17 mouse cellular contexts compared by ENCODE assay signal in genomic region chr3:126994149-126994548, GRCm38 (mm10).
DNase-seq lines count a peak whose midpoint lies in the region; ATAC-seq and TF ChIP-seq lines count a peak whose summit lies in the region.
"Had no signal": no experiment of that assay in that cellular context is flagged by ENCODE, and none has a peak within 500 bp of the region (broad histone marks: within the 10 kb centered on the region; RNA-seq: fewer than 3 reads in every experiment).

No protein-coding gene starts in this region.

- no peak overlapping the region for H3K4me2 ChIP-seq in forebrain, postnatal 0 days (ENCODE audit: low read depth)
- H3K4me2 ChIP-seq in midbrain, embryonic 14.5 days (ENCODE audit: low read length) = no peak overlapping the region
- no peak overlapping the region for H3K4me2 ChIP-seq in intestine, embryonic 15.5 days (replicated peaks)
- H3K4me2 ChIP-seq: heart, embryonic 12.5 days; kidney, embryonic 15.5 days; liver, embryonic 13.5 days had no signal

- peaks cover 6% of the 10 kb centered on the region for H3K36me3 ChIP-seq in forebrain, postnatal 0 days (ENCODE audit: insufficient read depth)
- peaks cover 20% of the 10 kb centered on the region for H3K36me3 ChIP-seq in midbrain, embryonic 14.5 days (ENCODE audit: control insufficient read depth, insufficient read depth, low read length)
- H3K36me3 ChIP-seq in intestine, embryonic 15.5 days = no peaks in the 10 kb centered on the region
- H3K36me3 ChIP-seq: heart, embryonic 12.5 days; kidney, embryonic 15.5 days; limb, embryonic 10.5 days; liver, embryonic 13.5 days had no signal

- no peak overlapping the region for H3K9ac ChIP-seq in forebrain, postnatal 0 days
- no peak overlapping the region for H3K9ac ChIP-seq in midbrain, embryonic 14.5 days (replicated peaks; ENCODE audit: low read length)
- H3K9ac ChIP-seq in intestine, embryonic 15.5 days = no peak overlapping the region
- H3K9ac ChIP-seq: heart, embryonic 12.5 days; kidney, embryonic 15.5 days; liver, embryonic 13.5 days had no signal

- H3K9me3 ChIP-seq in forebrain, postnatal 0 days (ENCODE audit: low read length) = no peaks in the 10 kb centered on the region
- no peaks in the 10 kb centered on the region for H3K9me3 ChIP-seq in midbrain, embryonic 14.5 days (ENCODE audit: control insufficient read depth, low read length)
- no peaks in the 10 kb centered on the region for H3K9me3 ChIP-seq in intestine, embryonic 15.5 days
- H3K9me3 ChIP-seq: heart, embryonic 12.5 days; kidney, embryonic 15.5 days; limb, embryonic 10.5 days; liver, embryonic 13.5 days had no signal

- ATAC-seq in forebrain, postnatal 0 days = peak; percentile 14; the same call in 1 of the 2 replicates
- ATAC-seq in midbrain, embryonic 14.5 days (ENCODE audit: low FRiP score, low TSS enrichment) = no peak
- no peak for ATAC-seq in intestine, embryonic 15.5 days
- ATAC-seq: Patski had no signal

- no peaks in the 10 kb centered on the region for H3K27me3 ChIP-seq in forebrain, postnatal 0 days (ENCODE audit: insufficient read depth, low read length)
- H3K27me3 ChIP-seq in midbrain, embryonic 14.5 days (ENCODE audit: control insufficient read depth, insufficient read depth, low read length) = no peaks in the 10 kb centered on the region
- no peaks in the 10 kb centered on the region for H3K27me3 ChIP-seq in intestine, embryonic 15.5 days (replicated peaks)
- H3K27me3 ChIP-seq: CH12.LX; heart, embryonic 12.5 days; kidney, embryonic 15.5 days; Patski had no signal

- no peak for TF ChIP-seq CTCF in forebrain, postnatal 0 days (IDR thresholded peaks at IDR 0.05; ENCODE audit: low read depth)

- peaks cover 10% of the 10 kb centered on the region; the same call in 1 of the 2 replicates for H3K4me1 ChIP-seq in forebrain, postnatal 0 days (ENCODE audit: insufficient read depth)
- peaks cover 35% of the 10 kb centered on the region for H3K4me1 ChIP-seq in midbrain, embryonic 14.5 days (ENCODE audit: control insufficient read depth, insufficient read depth, low read length)
- H3K4me1 ChIP-seq in intestine, embryonic 15.5 days (replicated peaks) = 0 out of 2 replicates have a peak, but pooled peaks cover 2% of the 10 kb centered on the region
- H3K4me1 ChIP-seq: liver, embryonic 13.5 days had no signal

- 21% methylated on average over 7 of the region's 7 CpGs for WGBS in forebrain, postnatal 0 days
- WGBS in midbrain, embryonic 14.5 days = 22% methylated on average over 7 of the region's 7 CpGs
- 77% methylated on average over 7 of the region's 7 CpGs for WGBS in intestine, embryonic 15.5 days

- DNase-seq in embryo, embryonic 10.5 days (ENCODE audit: low spot score) = peak; percentile 38
- DNase-seq in embryo, embryonic 9.5 days (ENCODE audit: extremely low spot score) = no peak
- DNase-seq in brain, adult 2 months (ENCODE audit: low read depth, low spot score) = peak; percentile 50
- DNase-seq in forebrain, postnatal 0 days = no peak
- peak; percentile 30 for DNase-seq in midbrain, embryonic 14.5 days
- DNase-seq in lung, postnatal 10 days = no peak
- DNase-seq in testis, postnatal 14 days (ENCODE audit: low spot score) = no peak
- DNase-seq: adrenal gland, adult 8-10 months; cerebellum, postnatal 36 days; liver, embryonic 13.5 days; lung, postnatal 14 days had no signal

- H3K27ac ChIP-seq in forebrain, postnatal 0 days (ENCODE audit: low read depth, low read length) = no peak overlapping the region
- H3K27ac ChIP-seq in midbrain, embryonic 14.5 days (replicated peaks; ENCODE audit: low read depth, low read length) = no peak overlapping the region
- no peak overlapping the region for H3K27ac ChIP-seq in intestine, embryonic 15.5 days
- H3K27ac ChIP-seq: kidney, embryonic 15.5 days; limb, embryonic 10.5 days; liver, embryonic 13.5 days had no signal

- no peak overlapping the region for H3K4me3 ChIP-seq in forebrain, postnatal 0 days (ENCODE audit: low read depth, low read length)
- no peak overlapping the region for H3K4me3 ChIP-seq in midbrain, embryonic 14.5 days (replicated peaks; ENCODE audit: low read depth, low read length)
- H3K4me3 ChIP-seq in intestine, embryonic 15.5 days (replicated peaks) = no peak overlapping the region
- H3K4me3 ChIP-seq: heart, embryonic 12.5 days; kidney, embryonic 15.5 days; limb, embryonic 10.5 days; liver, embryonic 13.5 days had no signal

Comparison
In these comparisons a context has a peak if more than half of its experiments do, and no peak if none do; other contexts are left out.
1. DNase-seq: peak in embryo, embryonic 10.5 days (single experiment), brain, adult 2 months (single experiment) and midbrain, embryonic 14.5 days (single experiment); none in embryo, embryonic 9.5 days (single experiment), forebrain, postnatal 0 days (single experiment), lung, postnatal 10 days (single experiment) and testis, postnatal 14 days (single experiment).